Mouse (Mus musculus): ENCODE measurements around the gene 9530077C05Rik. TPM values are rescaled to one million over a fixed set of nuclear protein-coding genes. Genes with fewer than 3 reads are reported as not detected.
"Not testable (repeated sequence)": the region's sequence is repeated elsewhere in the genome, so short reads cannot be mapped to it uniquely, and the experiment has no call there.

The 9530077C05Rik gene
- polyA plus RNA-seq, 1 experiment from 2014 or later = 12.5 TPM

- not testable (repeated sequence) for H3K9me3 ChIP-seq (ENCODE audit: control insufficient read depth, low read length); H3K27ac ChIP-seq (ENCODE audit: low read length); ATAC-seq; H3K4me1 ChIP-seq (replicated peaks; ENCODE audit: control insufficient read depth, insufficient read depth, low read length); H3K27me3 ChIP-seq (replicated peaks; ENCODE audit: control insufficient read depth, insufficient read depth, low read length); H3K4me2 ChIP-seq (ENCODE audit: low read length); H3K4me3 ChIP-seq (replicated peaks; ENCODE audit: low read length); H3K9ac ChIP-seq (replicated peaks; ENCODE audit: low read depth, low read length); H3K36me3 ChIP-seq (ENCODE audit: control insufficient read depth, insufficient read depth)
- WGBS = 38% methylated on average over 4 of the region's 4 CpGs
Observed at GRCm38 (mm10) chr9:22408344-22408743, 3.0 kb upstream of the 9530077C05Rik start.

- H3K4me1 ChIP-seq (replicated peaks; ENCODE audit: control insufficient read depth, insufficient read depth, low read length) = 0 out of 2 replicates have a peak, but pooled peaks cover 2% of the 10 kb centered on the region
- no peaks in the 10 kb centered on the region for H3K27me3 ChIP-seq (replicated peaks; ENCODE audit: control insufficient read depth, insufficient read depth, low read length)
- H3K4me3 ChIP-seq (replicated peaks; ENCODE audit: low read length) = no peak overlapping the region
- H3K36me3 ChIP-seq (ENCODE audit: control insufficient read depth, insufficient read depth) = no peaks in the 10 kb centered on the region
- no peaks in the 10 kb centered on the region for H3K9me3 ChIP-seq (ENCODE audit: control insufficient read depth, low read length)
- H3K9ac ChIP-seq (replicated peaks; ENCODE audit: low read depth, low read length) = no peak overlapping the region
- no peak for ATAC-seq
- no peak overlapping the region for H3K4me2 ChIP-seq (ENCODE audit: low read length)
- no peak overlapping the region for H3K27ac ChIP-seq (ENCODE audit: low read length)
- WGBS = 80% methylated on average over 7 of the region's 7 CpGs
Observed at GRCm38 (mm10) chr9:22409501-22409900, 1.8 kb upstream of the 9530077C05Rik start.

- 85% methylated on average over 3 of the region's 3 CpGs for WGBS
- no peak overlapping the region for H3K27ac ChIP-seq (ENCODE audit: low read length)
- H3K4me3 ChIP-seq (replicated peaks; ENCODE audit: low read length) = no peak overlapping the region
- no peak overlapping the region for H3K4me2 ChIP-seq (ENCODE audit: low read length)
- H3K9ac ChIP-seq (replicated peaks; ENCODE audit: low read depth, low read length) = no peak overlapping the region
- no peak for ATAC-seq
- no peaks in the 10 kb centered on the region for H3K27me3 ChIP-seq (replicated peaks; ENCODE audit: control insufficient read depth, insufficient read depth, low read length)
- no peaks in the 10 kb centered on the region for H3K36me3 ChIP-seq (ENCODE audit: control insufficient read depth, insufficient read depth)
- H3K4me1 ChIP-seq (replicated peaks; ENCODE audit: control insufficient read depth, insufficient read depth, low read length) = no peaks in the 10 kb centered on the region
- H3K9me3 ChIP-seq (ENCODE audit: control insufficient read depth, low read length) = no peaks in the 10 kb centered on the region
Observed at GRCm38 (mm10) chr9:22416187-22416586, 4.9 kb downstream of the 9530077C05Rik start.

- no peak for ATAC-seq
- H3K4me1 ChIP-seq (replicated peaks; ENCODE audit: control insufficient read depth, insufficient read depth, low read length) = no peaks in the 10 kb centered on the region
- no peaks in the 10 kb centered on the region for H3K27me3 ChIP-seq (replicated peaks; ENCODE audit: control insufficient read depth, insufficient read depth, low read length)
- H3K9ac ChIP-seq (replicated peaks; ENCODE audit: low read depth, low read length) = no peak overlapping the region
- no peak overlapping the region for H3K27ac ChIP-seq (ENCODE audit: low read length)
- no peak overlapping the region for H3K4me2 ChIP-seq (ENCODE audit: low read length)
- H3K9me3 ChIP-seq (ENCODE audit: control insufficient read depth, low read length) = no peaks in the 10 kb centered on the region
- no peaks in the 10 kb centered on the region for H3K36me3 ChIP-seq (ENCODE audit: control insufficient read depth, insufficient read depth)
- H3K4me3 ChIP-seq (replicated peaks; ENCODE audit: low read length) = no peak overlapping the region
- WGBS = 43% methylated on average over 6 of the region's 6 CpGs
Observed at GRCm38 (mm10) chr9:22417547-22417946, 6.2 kb downstream of the 9530077C05Rik start.

- Histone ChIP-seq H3K9ac (replicated peaks; ENCODE audit: low read depth, low read length) (no peak overlapping the region), H3K4me1 (replicated peaks; ENCODE audit: control insufficient read depth, insufficient read depth, low read length) (no peaks in the 10 kb centered on the region), H3K4me2 (ENCODE audit: low read length) (no peak overlapping the region), H3K36me3 (ENCODE audit: control insufficient read depth, insufficient read depth) (no peaks in the 10 kb centered on the region), H3K27ac (ENCODE audit: low read length) (no peak overlapping the region), H3K27me3 (replicated peaks; ENCODE audit: control insufficient read depth, insufficient read depth, low read length) (no peaks in the 10 kb centered on the region), H3K9me3 (ENCODE audit: control insufficient read depth, low read length) (no peaks in the 10 kb centered on the region), H3K4me3 (replicated peaks; ENCODE audit: low read length) (no peak overlapping the region)
- 87% methylated on average over 3 of the region's 3 CpGs for WGBS
- ATAC-seq = no peak
Observed at GRCm38 (mm10) chr9:22419877-22420276, 8.6 kb downstream of the 9530077C05Rik start.

GRCm38 (mm10) chr9:22420491-22420890 is 9.2 kb downstream of the 9530077C05Rik start:
- no peaks in the 10 kb centered on the region for H3K4me1 ChIP-seq (replicated peaks; ENCODE audit: control insufficient read depth, insufficient read depth, low read length)
- H3K27ac ChIP-seq (ENCODE audit: low read length) = no peak overlapping the region
- H3K9ac ChIP-seq (replicated peaks; ENCODE audit: low read depth, low read length) = no peak overlapping the region
- H3K4me3 ChIP-seq (replicated peaks; ENCODE audit: low read length) = no peak overlapping the region
- H3K4me2 ChIP-seq (ENCODE audit: low read length) = no peak overlapping the region
- WGBS = 38% methylated on average over 7 of the region's 7 CpGs
- H3K36me3 ChIP-seq (ENCODE audit: control insufficient read depth, insufficient read depth) = no peaks in the 10 kb centered on the region
- no peaks in the 10 kb centered on the region for H3K9me3 ChIP-seq (ENCODE audit: control insufficient read depth, low read length)
- no peaks in the 10 kb centered on the region for H3K27me3 ChIP-seq (replicated peaks; ENCODE audit: control insufficient read depth, insufficient read depth, low read length)
- no peak for ATAC-seq

- WGBS = 62% methylated on average over 1 of the region's 1 CpGs
- H3K4me1 ChIP-seq (replicated peaks; ENCODE audit: control insufficient read depth, insufficient read depth, low read length) = no peaks in the 10 kb centered on the region
- no peaks in the 10 kb centered on the region for H3K36me3 ChIP-seq (ENCODE audit: control insufficient read depth, insufficient read depth)
Observed at GRCm38 (mm10) chr9:22422559-22422958, 11.2 kb downstream of the 9530077C05Rik start.

GRCm38 (mm10) chr9:22423507-22423906 is 12.2 kb downstream of the 9530077C05Rik start:
- no peaks in the 10 kb centered on the region for H3K4me1 ChIP-seq (replicated peaks; ENCODE audit: control insufficient read depth, insufficient read depth, low read length)
- no peaks in the 10 kb centered on the region for H3K27me3 ChIP-seq (replicated peaks; ENCODE audit: control insufficient read depth, insufficient read depth, low read length)
- 74% methylated on average over 1 of the region's 1 CpGs for WGBS
- H3K36me3 ChIP-seq (ENCODE audit: control insufficient read depth, insufficient read depth) = no peaks in the 10 kb centered on the region
- no peaks in the 10 kb centered on the region for H3K9me3 ChIP-seq (ENCODE audit: control insufficient read depth, low read length)
- no peak overlapping the region for H3K9ac ChIP-seq (replicated peaks; ENCODE audit: low read depth, low read length)
- no peak overlapping the region for H3K4me2 ChIP-seq (ENCODE audit: low read length)
- H3K27ac ChIP-seq (ENCODE audit: low read length) = no peak overlapping the region
- no peak for ATAC-seq
- H3K4me3 ChIP-seq (replicated peaks; ENCODE audit: low read length) = no peak overlapping the region

More at GRCm38 (mm10) chr9:22422559-22422958, 11.2 kb downstream of the 9530077C05Rik start:
- Histone ChIP-seq H3K9ac (replicated peaks; ENCODE audit: low read depth, low read length) (no peak overlapping the region), H3K4me3 (replicated peaks; ENCODE audit: low read length) (no peak overlapping the region), H3K27ac (ENCODE audit: low read length) (no peak overlapping the region), H3K9me3 (ENCODE audit: control insufficient read depth, low read length) (no peaks in the 10 kb centered on the region), H3K4me2 (ENCODE audit: low read length) (no peak overlapping the region), H3K27me3 (replicated peaks; ENCODE audit: control insufficient read depth, insufficient read depth, low read length) (no peaks in the 10 kb centered on the region)
- ATAC-seq = no peak

GRCm38 (mm10) chr9:22424196-22424595 is 12.9 kb downstream of the 9530077C05Rik start:
- ATAC-seq = no peak
- Histone ChIP-seq H3K4me2 (ENCODE audit: low read length) (no peak overlapping the region), H3K36me3 (ENCODE audit: control insufficient read depth, insufficient read depth) (no peaks in the 10 kb centered on the region), H3K9me3 (ENCODE audit: control insufficient read depth, low read length) (no peaks in the 10 kb centered on the region), H3K27me3 (replicated peaks; ENCODE audit: control insufficient read depth, insufficient read depth, low read length) (no peaks in the 10 kb centered on the region), H3K4me3 (replicated peaks; ENCODE audit: low read length) (no peak overlapping the region), H3K9ac (replicated peaks; ENCODE audit: low read depth, low read length) (no peak overlapping the region), H3K4me1 (replicated peaks; ENCODE audit: control insufficient read depth, insufficient read depth, low read length) (peaks cover 3% of the 10 kb centered on the region; the same call in 1 of the 2 replicates), H3K27ac (ENCODE audit: low read length) (no peak overlapping the region)
- 83% methylated on average over 10 of the region's 10 CpGs for whole genome bisulfite sequencing

- WGBS = 94% methylated on average over 4 of the region's 4 CpGs
- no peaks in the 10 kb centered on the region for H3K27me3 ChIP-seq (replicated peaks; ENCODE audit: control insufficient read depth, insufficient read depth, low read length)
- ATAC-seq = no peak
- no peak overlapping the region for H3K4me3 ChIP-seq (replicated peaks; ENCODE audit: low read length)
- H3K4me1 ChIP-seq (replicated peaks; ENCODE audit: control insufficient read depth, insufficient read depth, low read length) = peaks cover 4% of the 10 kb centered on the region
- H3K36me3 ChIP-seq (ENCODE audit: control insufficient read depth, insufficient read depth) = no peaks in the 10 kb centered on the region
- no peaks in the 10 kb centered on the region for H3K9me3 ChIP-seq (ENCODE audit: control insufficient read depth, low read length)
- no peak overlapping the region for H3K4me2 ChIP-seq (ENCODE audit: low read length)
- no peak overlapping the region for H3K9ac ChIP-seq (replicated peaks; ENCODE audit: low read depth, low read length)
- H3K27ac ChIP-seq (ENCODE audit: low read length) = no peak overlapping the region
Observed at GRCm38 (mm10) chr9:22424719-22425118, 13.4 kb downstream of the 9530077C05Rik start.
